Mouse (Mus musculus) Patski (cell line): Measurements from ENCODE around the gene Pgr15l. TPM values are rescaled to one million over a fixed set of nuclear protein-coding genes. Genes with fewer than 3 reads are reported as not detected.

ENCODE experiments used
- ATAC-seq: fragments of 100-300 bp; one replicate; pipeline ENCODE4 v1.8.0; 2021
- CTCF ChIA-PET: fragments of 350-600 bp; sonication (Branson Sonifier 250); formaldehyde crosslinking; loops from one replicate; lab custom pipeline; 2022; ENCODE audit warnings: inconsistent platforms; lab: Charles Lee
- POLR2A ChIA-PET: fragments of 350-600 bp; sonication (Branson Sonifier 250); formaldehyde crosslinking; loops from one replicate; lab custom pipeline; 2022; ENCODE audit warnings: antibody characterized with exemption, inconsistent platforms; lab: Charles Lee
- DNase-seq: peaks from one replicate; pipeline ENCODE4 v3.0.0-alpha.2; 2011; ENCODE audit warnings: low read depth, low spot score
- H3K27me3 ChIP-seq: fragments of 371-371 bp; one replicate; pipeline ENCODE4 v1.5.1; 2021
- CTCF ChIP-seq: fragments of 100-300 bp; IDR thresholded peaks from one replicate; pipeline ENCODE4 v1.5.1; 2021
- in situ Hi-C: fragments of 300-500 bp; cut with MboI; formaldehyde crosslinking; loops from 3 replicates; pipeline ENCODE4 v1.11.1; 2018; ENCODE audit warnings: low pct_unique_long_range_greater_than_20kb, mixed read lengths
- polyA plus RNA-seq: library from polyadenylated mRNA; unstranded; gene quantifications from one replicate; pipeline ENCODE4 v1.2.3, GENCODE M21; 2021

Gene Pgr15l
- polyA plus RNA-seq = not detected

GRCm38 (mm10) chrX:97072369-97072768, at the start of gene Pgr15l:
Gene Pgr15l, plus strand, starts transcription at chrX:97072596.
- in situ Hi-C loops = no loop called here
- no peak for DNase-seq
- no peak for ATAC-seq
- ChIA-PET CTCF (no interaction called here), POLR2A (no interaction called here)
- no peak for TF ChIP-seq CTCF
- peaks cover 28% of the 10 kb centered on the region for H3K27me3 ChIP-seq

GRCm38 (mm10) chrX:97027540-97027939, 44.9 kb upstream of the Pgr15l start:
- DNase-seq (no peak), ATAC-seq (no peak)
- ChIA-PET CTCF (no interaction called here), POLR2A (no interaction called here)
- no peak for TF ChIP-seq CTCF
- in situ Hi-C loops = no loop called here
- H3K27me3 ChIP-seq = peaks cover 35% of the 10 kb centered on the region

GRCm38 (mm10) chrX:97069816-97070215, 2.6 kb upstream of the Pgr15l start:
- in situ Hi-C loops = no loop called here
- ChIA-PET POLR2A (no interaction called here), CTCF (no interaction called here)
- TF ChIP-seq CTCF = no peak
- no peak for ATAC-seq
- H3K27me3 ChIP-seq = peaks cover 24% of the 10 kb centered on the region
- no peak for DNase-seq
